Mouse (Mus musculus): ENCODE results near the gene Zc2hc1b. TPM values are rescaled to one million over a fixed set of nuclear protein-coding genes. Genes with fewer than 3 reads are reported as not detected.

Gene Zc2hc1b
- total and polyA plus RNA-seq, 3 experiments = not detected

DNA sequence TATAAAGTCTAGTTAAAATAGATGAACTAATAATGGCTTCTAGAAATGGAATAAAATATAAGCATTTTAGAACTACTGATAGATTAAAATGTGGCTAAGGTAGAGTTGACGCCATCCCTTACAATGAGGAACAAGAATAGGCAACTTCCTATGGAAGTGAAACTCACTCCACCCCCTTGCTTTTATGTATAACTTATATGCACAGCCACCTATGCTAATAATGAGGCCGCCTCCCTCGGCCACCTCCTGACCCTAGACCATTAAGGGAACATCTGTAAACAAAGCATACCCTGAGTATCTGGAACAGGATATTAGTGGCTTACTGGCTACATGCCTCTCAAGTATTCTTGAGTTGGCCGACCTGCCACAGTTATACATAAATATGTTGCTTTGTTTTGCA is 74.0 kb downstream of the Zc2hc1b start:
- H3K4me3 ChIP-seq (ENCODE audit: low read depth, low read length) = no peak overlapping the region
- peaks cover 15% of the 10 kb centered on the region for H3K27me3 ChIP-seq (ENCODE audit: insufficient read depth, low read length)
- no peaks in the 10 kb centered on the region for H3K36me3 ChIP-seq (replicated peaks)
- no peak for ATAC-seq (ENCODE audit: extremely low read depth, insufficient number of reproducible peaks, low FRiP score, poor library complexity, severe bottlenecking)
- H3K9me3 ChIP-seq (replicated peaks) = no peaks in the 10 kb centered on the region
- DNase-seq (ENCODE audit: low spot score) = no peak
- TF ChIP-seq CTCF (IDR thresholded peaks at IDR 0.05; ENCODE audit: low read depth, low read length) (no peak), POLR2AphosphoS5 (IDR thresholded peaks at IDR 0.05; ENCODE audit: insufficient replicate concordance, low read depth, low read length) (no peak), GATA2 (IDR thresholded peaks at IDR 0.05; ENCODE audit: borderline replicate concordance, low read depth, low read length) (no peak), TAL1 (conservative IDR thresholded peaks at IDR 0.05; ENCODE audit: low read depth, low read length) (no peak), GATA1 (IDR thresholded peaks at IDR 0.05; ENCODE audit: borderline replicate concordance, low read length) (no peak)
- H3K4me1 ChIP-seq (ENCODE audit: insufficient read depth, low read depth, low read length) = no peaks in the 10 kb centered on the region

DNA sequence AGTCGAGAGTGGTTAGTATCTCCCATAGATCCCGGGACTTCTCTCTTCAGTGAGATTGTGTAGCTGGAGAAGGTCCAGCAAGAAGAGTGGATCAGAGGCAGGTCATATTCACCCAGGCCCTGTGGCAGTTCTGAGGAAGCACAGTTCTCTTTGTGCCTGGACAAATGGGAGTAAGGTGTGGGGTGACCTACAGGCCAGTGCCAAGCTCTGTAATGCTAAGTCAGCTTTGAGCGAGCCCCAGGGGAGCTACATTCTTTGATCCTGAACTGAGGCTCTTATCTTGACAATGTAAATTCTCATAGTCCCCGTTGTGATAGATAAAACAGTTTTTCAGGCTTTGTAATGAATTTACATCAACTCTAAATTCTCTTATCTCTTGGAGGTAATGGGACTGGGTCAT is 75.5 kb downstream of the Zc2hc1b start:
- no peak for DNase-seq (ENCODE audit: low spot score)
- Histone ChIP-seq H3K27me3 (ENCODE audit: insufficient read depth, low read length) (peaks cover 9% of the 10 kb centered on the region), H3K4me3 (ENCODE audit: low read depth, low read length) (no peak overlapping the region), H3K36me3 (replicated peaks) (no peaks in the 10 kb centered on the region), H3K9me3 (replicated peaks) (no peaks in the 10 kb centered on the region), H3K4me1 (ENCODE audit: insufficient read depth, low read depth, low read length) (no peaks in the 10 kb centered on the region)
- no peak for TF ChIP-seq POLR2AphosphoS5 (IDR thresholded peaks at IDR 0.05; ENCODE audit: insufficient replicate concordance, low read depth, low read length)
- no peak for TF ChIP-seq GATA1 (IDR thresholded peaks at IDR 0.05; ENCODE audit: borderline replicate concordance, low read length)
- TF ChIP-seq GATA2 (IDR thresholded peaks at IDR 0.05; ENCODE audit: borderline replicate concordance, low read depth, low read length) = no peak
- no peak for TF ChIP-seq CTCF (IDR thresholded peaks at IDR 0.05; ENCODE audit: low read depth, low read length)
- no peak for TF ChIP-seq TAL1 (conservative IDR thresholded peaks at IDR 0.05; ENCODE audit: low read depth, low read length)
- ATAC-seq (ENCODE audit: extremely low read depth, insufficient number of reproducible peaks, low FRiP score, poor library complexity, severe bottlenecking) = no peak

DNA sequence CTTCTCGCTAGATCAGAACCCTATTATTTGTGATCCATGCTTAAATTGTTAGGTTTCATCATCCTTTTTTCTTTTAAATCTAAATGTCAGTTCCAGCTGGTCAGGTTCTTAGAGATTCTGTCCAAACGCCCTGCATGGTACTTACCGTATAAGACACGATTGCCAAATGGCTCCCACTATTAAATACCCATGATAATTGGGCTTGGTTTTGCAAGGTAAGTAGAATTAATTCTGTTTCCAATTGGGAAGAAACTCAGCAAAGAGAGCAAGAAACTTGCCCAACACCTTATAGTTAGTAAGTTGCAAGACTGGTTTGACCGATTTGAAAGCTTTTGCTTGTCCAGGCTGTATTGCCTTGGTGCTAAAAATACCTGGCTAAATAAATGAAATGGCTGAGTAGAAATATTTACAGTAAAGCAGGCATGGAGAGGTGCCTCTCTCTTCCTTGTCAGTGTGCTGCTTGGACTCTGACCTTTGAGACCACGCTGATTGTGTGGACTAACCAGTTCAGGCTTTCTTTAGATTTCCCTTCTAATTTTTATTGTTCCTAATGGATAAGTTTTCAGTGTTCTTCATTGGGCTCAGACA is 77.7 kb downstream of the Zc2hc1b start:
- peaks cover 12% of the 10 kb centered on the region for H3K27me3 ChIP-seq (ENCODE audit: insufficient read depth, low read length)
- H3K9me3 ChIP-seq (replicated peaks) = no peaks in the 10 kb centered on the region
- DNase-seq (ENCODE audit: low spot score) (no peak), ATAC-seq (ENCODE audit: extremely low read depth, insufficient number of reproducible peaks, low FRiP score, poor library complexity, severe bottlenecking) (no peak)
- H3K4me1 ChIP-seq (ENCODE audit: insufficient read depth, low read depth, low read length) = no peaks in the 10 kb centered on the region
- TF ChIP-seq POLR2AphosphoS5 (IDR thresholded peaks at IDR 0.05; ENCODE audit: insufficient replicate concordance, low read depth, low read length) = no peak
- no peak for TF ChIP-seq CTCF (IDR thresholded peaks at IDR 0.05; ENCODE audit: low read depth, low read length)
- no peak for TF ChIP-seq GATA1 (IDR thresholded peaks at IDR 0.05; ENCODE audit: borderline replicate concordance, low read length)
- TF ChIP-seq TAL1 (conservative IDR thresholded peaks at IDR 0.05; ENCODE audit: low read depth, low read length) = no peak
- TF ChIP-seq GATA2 (IDR thresholded peaks at IDR 0.05; ENCODE audit: borderline replicate concordance, low read depth, low read length) = no peak
- H3K4me3 ChIP-seq (ENCODE audit: low read depth, low read length) = no peak overlapping the region
- H3K36me3 ChIP-seq (replicated peaks) = no peaks in the 10 kb centered on the region

Other genes starting within 250 kb of the Zc2hc1b start
- gene Stx11, start 213.7 kb downstream of the Zc2hc1b start, total RNA-seq (2014; fragmentation: Nextera tagmentation) = 34.3 and 40.0 TPM in 2 replicates
- 25.4 and 28.4 TPM in 2 replicates for gene Stx11, start 213.7 kb downstream of the Zc2hc1b start, total RNA-seq (2017)
- gene Stx11, start 213.7 kb downstream of the Zc2hc1b start, polyA plus RNA-seq (2012) = 13.3 and 13.8 TPM in 2 replicates
- gene Sf3b5, start 172.7 kb downstream of the Zc2hc1b start, total RNA-seq (2014; fragmentation: Nextera tagmentation) = 11.0 and 14.5 TPM in 2 replicates
- 18.4 and 24.3 TPM in 2 replicates for gene Sf3b5, start 172.7 kb downstream of the Zc2hc1b start, total RNA-seq (2017)
- 98.6 and 112 TPM in 2 replicates for gene Sf3b5, start 172.7 kb downstream of the Zc2hc1b start, polyA plus RNA-seq (2012)
- gene Plagl1, start 117.5 kb downstream of the Zc2hc1b start, total RNA-seq (2014; fragmentation: Nextera tagmentation) = not detected in 2 replicates
- 0.41 and 0.55 TPM in 2 replicates for gene Plagl1, start 117.5 kb downstream of the Zc2hc1b start, total RNA-seq (2017)
- 0.09 and 0.11 TPM in 2 replicates for gene Plagl1, start 117.5 kb downstream of the Zc2hc1b start, polyA plus RNA-seq (2012)
- gene Ltv1, start 15.1 kb upstream of the Zc2hc1b start, total RNA-seq (2014; fragmentation: Nextera tagmentation) = 63.0 and 68.8 TPM in 2 replicates
- gene Ltv1, start 15.1 kb upstream of the Zc2hc1b start, total RNA-seq (2017) = 29.6 and 36.7 TPM in 2 replicates
- 22.2 and 29.0 TPM in 2 replicates for gene Ltv1, start 15.1 kb upstream of the Zc2hc1b start, polyA plus RNA-seq (2012)

Measured in G1E (cell line).